In the genomic region with DNA sequence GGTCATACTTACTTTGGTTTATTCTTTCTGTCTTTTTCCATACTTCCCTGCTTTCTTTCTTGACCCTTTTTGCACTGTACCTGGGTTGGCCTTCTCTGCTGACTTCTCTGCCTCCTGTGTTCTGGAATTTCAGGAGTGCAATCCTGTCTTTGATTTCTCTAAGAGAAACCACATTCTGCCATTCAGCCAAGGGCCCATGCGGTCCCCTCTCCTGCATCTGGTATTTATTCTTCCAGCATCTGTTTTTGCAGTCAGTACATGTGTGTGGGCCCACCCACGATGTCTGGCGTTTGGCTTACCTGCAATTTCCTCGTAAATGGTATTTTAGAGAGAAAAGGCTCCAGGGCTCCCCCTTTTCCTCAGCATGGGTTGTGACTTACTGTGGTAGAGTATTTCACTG, we compare ENCODE assay signal across 18 mouse cellular contexts. TPM values are rescaled to one million over a fixed set of nuclear protein-coding genes. Genes with fewer than 3 reads are reported as not detected.
DNase-seq lines count a peak whose midpoint lies in the region; ATAC-seq and TF ChIP-seq lines count a peak whose summit lies in the region.
"Had no signal": no experiment of that assay in that cellular context is flagged by ENCODE, and none has a peak within 500 bp of the region (broad histone marks: within the 10 kb centered on the region; RNA-seq: fewer than 3 reads in every experiment).

No protein-coding gene starts in this region.

- 79% methylated on average over 4 of the region's 4 CpGs for WGBS in forebrain, embryonic 13.5 days
- 83% methylated on average over 4 of the region's 4 CpGs for WGBS in forebrain, embryonic 15.5 days
- 6% methylated on average over 4 of the region's 4 CpGs for WGBS in limb, embryonic 14.5 days

- no peak overlapping the region for H3K27ac ChIP-seq in forebrain, embryonic 13.5 days
- H3K27ac ChIP-seq in forebrain, embryonic 15.5 days (replicated peaks) = no peak overlapping the region
- H3K27ac ChIP-seq in limb, embryonic 14.5 days (replicated peaks; ENCODE audit: low read depth, low read length) = no peak overlapping the region
- H3K27ac ChIP-seq: liver, embryonic 15.5 days; midbrain, embryonic 12.5 days had no signal

- ATAC-seq in forebrain, embryonic 13.5 days = 0 out of 2 replicates have a peak, but pooled peaks have one; percentile 5
- no peak for ATAC-seq in forebrain, embryonic 15.5 days (replicated peaks)
- peak; percentile 74 for ATAC-seq in limb, embryonic 14.5 days (ENCODE audit: low FRiP score, low read depth)

- H3K27me3 ChIP-seq in forebrain, embryonic 13.5 days = no peaks in the 10 kb centered on the region
- H3K27me3 ChIP-seq in forebrain, embryonic 15.5 days = no peaks in the 10 kb centered on the region
- H3K27me3 ChIP-seq in limb, embryonic 14.5 days (ENCODE audit: control insufficient read depth, insufficient read depth, low read length) = no peaks in the 10 kb centered on the region
- H3K27me3 ChIP-seq: midbrain, embryonic 12.5 days had no signal

- H3K36me3 ChIP-seq in forebrain, embryonic 13.5 days (ENCODE audit: poor library complexity, severe bottlenecking) = no peaks in the 10 kb centered on the region
- H3K36me3 ChIP-seq in forebrain, embryonic 15.5 days = no peaks in the 10 kb centered on the region
- no peaks in the 10 kb centered on the region for H3K36me3 ChIP-seq in limb, embryonic 14.5 days (ENCODE audit: control insufficient read depth, insufficient read depth, low read length)
- H3K36me3 ChIP-seq: liver, embryonic 15.5 days; midbrain, embryonic 12.5 days had no signal

- H3K9me3 ChIP-seq in forebrain, embryonic 13.5 days (replicated peaks) = no peaks in the 10 kb centered on the region
- H3K9me3 ChIP-seq in forebrain, embryonic 15.5 days = no peaks in the 10 kb centered on the region
- H3K9me3 ChIP-seq in limb, embryonic 14.5 days (ENCODE audit: control insufficient read depth, low read length) = no peaks in the 10 kb centered on the region
- H3K9me3 ChIP-seq: liver, embryonic 15.5 days; midbrain, embryonic 12.5 days had no signal

- no peak overlapping the region for H3K4me3 ChIP-seq in forebrain, embryonic 13.5 days
- H3K4me3 ChIP-seq in forebrain, embryonic 15.5 days = no peak overlapping the region
- H3K4me3 ChIP-seq in limb, embryonic 14.5 days (replicated peaks; ENCODE audit: low read length) = no peak overlapping the region
- H3K4me3 ChIP-seq: liver, embryonic 15.5 days; midbrain, embryonic 12.5 days had no signal

- TF ChIP-seq POLR2A in limb, embryonic 14.5 days (IDR thresholded peaks at IDR 0.05; ENCODE audit: borderline replicate concordance, extremely low read depth, insufficient read depth, insufficient read length) = no peak

- no peak overlapping the region for H3K4me2 ChIP-seq in forebrain, embryonic 13.5 days
- no peak overlapping the region for H3K4me2 ChIP-seq in forebrain, embryonic 15.5 days (replicated peaks)
- H3K4me2 ChIP-seq in limb, embryonic 14.5 days (replicated peaks; ENCODE audit: low read depth, low read length, severe bottlenecking) = no peak overlapping the region
- H3K4me2 ChIP-seq: liver, embryonic 15.5 days had no signal

- H3K9ac ChIP-seq in forebrain, embryonic 13.5 days = no peak overlapping the region
- H3K9ac ChIP-seq in forebrain, embryonic 15.5 days (replicated peaks) = no peak overlapping the region
- H3K9ac ChIP-seq in limb, embryonic 14.5 days (ENCODE audit: low read depth, low read length, severe bottlenecking) = no peak overlapping the region
- H3K9ac ChIP-seq: liver, embryonic 15.5 days; midbrain, embryonic 12.5 days had no signal

- peak; percentile 17 for DNase-seq in right cerebral cortex, postnatal 25 days
- no peak for DNase-seq in right cerebral cortex, postnatal 4 days
- peak; percentile 56 for DNase-seq in limb, embryonic 14.5 days (ENCODE audit: low spot score)
- no peak for DNase-seq in cerebellum, postnatal 14 days
- DNase-seq in urinary bladder, postnatal 4 days (ENCODE audit: low spot score in 2 of 2) = no peak
- DNase-seq in retina, embryonic 14.5 days (ENCODE audit: low spot score) = no peak
- DNase-seq: adrenal gland, postnatal 14 days; cerebellum, adult 9-11 months; heart, postnatal 14 days; thymus, adult 2 months had no signal

- peaks cover 15% of the 10 kb centered on the region for H3K4me1 ChIP-seq in forebrain, embryonic 13.5 days
- H3K4me1 ChIP-seq in forebrain, embryonic 15.5 days = peaks cover 12% of the 10 kb centered on the region
- H3K4me1 ChIP-seq in limb, embryonic 14.5 days (ENCODE audit: control insufficient read depth, insufficient read depth, low read length) = peaks cover 14% of the 10 kb centered on the region
- H3K4me1 ChIP-seq: liver, embryonic 15.5 days had no signal

RNA-seq across cellular contexts. Expression of a gene that starts 14.6 kb away (rescaled TPM):
- 4.8 and 6.1 TPM in 2 replicates for polyA plus RNA-seq in forebrain, embryonic 13.5 days (2015; fragmentation: Nextera tagmentation; extraction: Ambion mirVana)
- 6.4 TPM in 2 replicates for polyA plus RNA-seq in forebrain, embryonic 15.5 days (2015; fragmentation: Nextera tagmentation; extraction: Ambion mirVana)
- polyA plus RNA-seq in limb, embryonic 14.5 days (2012; rRNA removed) = 13.5 and 17.2 TPM in 2 replicates
- polyA plus RNA-seq in limb, embryonic 14.5 days (2014; fragmentation: Nextera tagmentation; extraction: Ambion mirVana) = 11.3 and 12.9 TPM in 2 replicates

RNA-seq across cellular contexts. Expression of a gene that starts 15.8 kb away (rescaled TPM):
- polyA plus RNA-seq in forebrain, embryonic 13.5 days (2015; fragmentation: Nextera tagmentation; extraction: Ambion mirVana) = not detected in 2 replicates
- not detected in 2 replicates for polyA plus RNA-seq in forebrain, embryonic 15.5 days (2015; fragmentation: Nextera tagmentation; extraction: Ambion mirVana)
- 1.4 and 1.5 TPM in 2 replicates for polyA plus RNA-seq in limb, embryonic 14.5 days (2012; rRNA removed)
- 0.72 and 1.5 TPM in 2 replicates for polyA plus RNA-seq in limb, embryonic 14.5 days (2014; fragmentation: Nextera tagmentation; extraction: Ambion mirVana)
- polyA plus RNA-seq: forebrain, embryonic 16.5 days; intestine, embryonic 14.5 days; kidney, embryonic 14.5 days; liver, embryonic 15.5 days; small intestine, adult 2 months; thymus, adult 2 months had no signal

RNA-seq across cellular contexts. Expression of a gene that starts 27.8 kb away (rescaled TPM):
- not detected in 2 replicates for polyA plus RNA-seq in forebrain, embryonic 13.5 days (2015; fragmentation: Nextera tagmentation; extraction: Ambion mirVana)
- polyA plus RNA-seq in forebrain, embryonic 15.5 days (2015; fragmentation: Nextera tagmentation; extraction: Ambion mirVana) = not detected in 2 replicates
- polyA plus RNA-seq in limb, embryonic 14.5 days (2012; rRNA removed) = 0.30 and 0.74 TPM in 2 replicates
- polyA plus RNA-seq in limb, embryonic 14.5 days (2014; fragmentation: Nextera tagmentation; extraction: Ambion mirVana) = 0.28 TPM in 1 of 2 replicates, not detected in the other
- polyA plus RNA-seq: forebrain, embryonic 16.5 days; midbrain, embryonic 12.5 days had no signal

Comparison
In these comparisons a context has a peak if more than half of its experiments do, and no peak if none do; other contexts are left out.
1. DNase-seq: peak in right cerebral cortex, postnatal 25 days (single experiment) and limb, embryonic 14.5 days (single experiment); none in right cerebral cortex, postnatal 4 days (single experiment), cerebellum, postnatal 14 days (0 of 2), urinary bladder, postnatal 4 days (0 of 2) and retina, embryonic 14.5 days (single experiment).